Mouse (Mus musculus): ENCODE data around the gene Cdh3.

- TF ChIP-seq CTCF (IDR thresholded peaks at IDR 0.05; ENCODE audit: control insufficient read depth, insufficient read depth, low read length), result no peak
- TF ChIP-seq POLR2A (IDR thresholded peaks at IDR 0.05; ENCODE audit: borderline replicate concordance, control insufficient read depth, low read depth, low read length), result no peak
Measured at GRCm38 (mm10) chr8:106603933-106604332, 93.2 kb downstream of the Cdh3 start.

Measured in bone marrow, adult 2 months (tissue).